In the genomic region with DNA sequence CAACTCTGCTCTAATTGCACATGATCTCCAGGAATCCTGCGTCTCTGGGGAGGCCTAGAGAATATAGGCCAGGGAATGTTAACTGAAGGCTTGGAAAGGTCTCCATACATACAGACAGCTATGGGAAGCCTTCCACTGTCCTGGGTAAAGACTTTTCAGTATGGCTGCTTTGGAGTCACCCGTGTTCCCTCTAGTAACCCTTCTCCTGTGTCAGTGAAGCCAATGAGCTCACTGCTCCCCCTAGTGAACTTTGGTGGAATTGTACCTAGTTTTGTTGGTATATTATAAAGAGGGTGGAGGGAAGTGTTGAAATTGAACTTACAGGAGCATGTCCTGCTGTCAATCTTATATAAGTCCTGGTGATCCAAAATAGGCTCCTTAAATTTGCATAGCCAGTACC, we compare ENCODE assay signal across 8 mouse cellular contexts.
DNase-seq lines count a peak whose midpoint lies in the region; ATAC-seq and TF ChIP-seq lines count a peak whose summit lies in the region.

No protein-coding gene starts in this region.

- intact Hi-C loops in gastrocnemius, adult 2 months (cut with DNase I): loop anchor here (5.0 to 10.0 kb wide), 3 partner anchors 167 to 1036 kb away; a partner anchor contains a TSS

- no peaks in the 10 kb centered on the region for H3K27me3 ChIP-seq in forebrain, embryonic 13.5 days
- H3K27me3 ChIP-seq in liver, embryonic 14.5 days (ENCODE audit: control insufficient read depth, insufficient read depth, low read length): no peaks in the 10 kb centered on the region

- TF ChIP-seq EP300 in liver, embryonic 14.5 days (IDR thresholded peaks at IDR 0.05; ENCODE audit: low read depth): no peak

- no peak overlapping the region for H3K4me3 ChIP-seq in gastrocnemius, adult 2 months
- H3K4me3 ChIP-seq in forebrain, embryonic 13.5 days: no peak overlapping the region
- no peak overlapping the region for H3K4me3 ChIP-seq in liver, embryonic 14.5 days (ENCODE audit: insufficient read depth in 1 of 2, low read depth in 2 of 2, low read length in 2 of 2)

- H3K36me3 ChIP-seq in forebrain, embryonic 13.5 days (ENCODE audit: poor library complexity, severe bottlenecking): no peaks in the 10 kb centered on the region
- H3K36me3 ChIP-seq in liver, embryonic 14.5 days (replicated peaks; ENCODE audit: control insufficient read depth, insufficient read depth, low read depth): no peaks in the 10 kb centered on the region

- H3K27ac ChIP-seq in gastrocnemius, adult 2 months: no peak overlapping the region
- H3K27ac ChIP-seq in forebrain, embryonic 13.5 days: no peak overlapping the region
- no peak overlapping the region for H3K27ac ChIP-seq in liver, embryonic 14.5 days

- H3K4me2 ChIP-seq in forebrain, embryonic 13.5 days: no peak overlapping the region
- no peak overlapping the region for H3K4me2 ChIP-seq in liver, embryonic 14.5 days (ENCODE audit: low read depth)

- WGBS in forebrain, embryonic 13.5 days: 56% methylated on average over 2 of the region's 2 CpGs
- WGBS in liver, embryonic 14.5 days (ENCODE audit: insufficient replicate concordance): 43% methylated on average over 2 of the region's 2 CpGs

- 0 out of 2 replicates have a peak, but pooled peaks have one; percentile 28 for ATAC-seq in forebrain, embryonic 13.5 days
- ATAC-seq in liver, embryonic 14.5 days (ENCODE audit: insufficient read depth): no peak

- H3K9me3 ChIP-seq in forebrain, embryonic 13.5 days (replicated peaks): no peaks in the 10 kb centered on the region
- no peaks in the 10 kb centered on the region for H3K9me3 ChIP-seq in liver, embryonic 14.5 days (ENCODE audit: control insufficient read depth, low read length)

- no peak for DNase-seq in gastrocnemius, adult 2 months
- DNase-seq in gastrocnemius, postnatal 25 days: no peak
- peak; percentile 51 for DNase-seq in thymus, postnatal 0 days (ENCODE audit: low spot score)
- no peak for DNase-seq in thymus, adult 18-20 months
- DNase-seq in liver, embryonic 14.5 days (ENCODE audit: low read depth in 3 of 3, low spot score in 3 of 3): peak in 1 of 3 experiments; percentile 2
- DNase-seq in urinary bladder, postnatal 10 days (ENCODE audit: low spot score): no peak
- DNase-seq in yolk sac, embryonic 10.5 days (ENCODE audit: low spot score): no peak

- peak; percentile 81 for TF ChIP-seq CTCF in gastrocnemius, adult 2 months (IDR thresholded peaks at IDR 0.05)
- peak; percentile 60 for TF ChIP-seq CTCF in liver, embryonic 14.5 days (IDR thresholded peaks at IDR 0.05; ENCODE audit: low read depth)

- no peak overlapping the region for H3K9ac ChIP-seq in forebrain, embryonic 13.5 days
- H3K9ac ChIP-seq in liver, embryonic 14.5 days (replicated peaks): no peak overlapping the region

- H3K4me1 ChIP-seq in forebrain, embryonic 13.5 days: no peaks in the 10 kb centered on the region
- no peaks in the 10 kb centered on the region for H3K4me1 ChIP-seq in liver, embryonic 14.5 days (replicated peaks; ENCODE audit: control insufficient read depth in 2 of 2, insufficient read depth in 2 of 2, low read length in 1 of 2)
